Mouse (Mus musculus): ENCODE results near the gene Uaca.

DNA sequence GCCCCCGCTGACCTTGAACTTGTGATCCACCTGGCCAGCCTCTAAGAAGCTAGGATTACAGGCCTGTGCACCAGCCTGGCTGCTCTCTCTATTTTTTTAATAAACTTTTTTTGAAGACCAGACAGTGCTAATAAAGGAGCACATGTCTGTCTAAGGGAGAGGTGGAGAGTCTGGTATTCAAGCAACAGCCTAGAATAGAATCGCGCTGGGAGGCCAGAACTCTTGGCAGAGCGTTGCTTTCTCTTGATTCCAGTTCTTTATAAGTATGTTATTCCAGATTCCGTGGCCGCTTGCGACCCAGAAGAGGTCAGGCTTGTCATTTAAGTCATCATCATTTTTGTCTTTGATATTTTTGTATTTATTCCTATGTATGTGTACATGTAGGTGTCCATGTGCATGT, 31.2 kb downstream of the Uaca start:
- no peak for TF ChIP-seq CTCF (IDR thresholded peaks at IDR 0.05; ENCODE audit: control insufficient read depth, insufficient read depth, insufficient replicate concordance, low read depth, low read length)
- TF ChIP-seq POLR2A (IDR thresholded peaks at IDR 0.05; ENCODE audit: control insufficient read depth, low read depth, low read length), result no peak
